Mouse (Mus musculus) liver, embryonic 14.5 days (tissue): ENCODE data around the gene Gstp3. TPM values are rescaled to one million over a fixed set of nuclear protein-coding genes. Genes with fewer than 3 reads are reported as not detected.
"Not testable (repeated sequence)": the region's sequence is repeated elsewhere in the genome, so short reads cannot be mapped to it uniquely, and the experiment has no call there.

Experiments used
- ATAC-seq: fragments of 200-750 bp; cut with Nextera tagmentation; 2 replicates; pipeline ENCODE4 v1.8.0; 2017; ENCODE audit warnings: moderate number of reproducible peaks, mild to moderate bottlenecking, moderate library complexity; ENCODE audit not compliant: insufficient read depth
- DNase-seq, 3 experiments: peaks; one replicate each; pipeline ENCODE4 v3.0.0-alpha.2; 2012 to 2013; ENCODE audit warnings: low read depth in 3 of 3, low spot score in 3 of 3
- H3K27ac ChIP-seq: fragments of 300-500 bp; sonication (generic); 2 replicates; pipeline ENCODE4 v1.5.1; 2014; ENCODE audit warnings: moderate library complexity, mild to moderate bottlenecking, control low read depth, inconsistent platforms
- H3K27me3 ChIP-seq: fragments of 300-500 bp; sonication (generic); 2 replicates; pipeline ENCODE4 v1.6.1; 2014; ENCODE audit warnings: mild to moderate bottlenecking, low read length, moderate library complexity; ENCODE audit not compliant: control insufficient read depth, insufficient read depth
- H3K36me3 ChIP-seq: fragments of 300-500 bp; sonication (generic); replicated peaks from 2 replicates; pipeline ENCODE4 v1.6.1; 2014; ENCODE audit warnings: low read depth; ENCODE audit not compliant: control insufficient read depth, insufficient read depth
- H3K4me1 ChIP-seq, 2 experiments: fragments of 200-500 bp in 1 of 2; fragments of 300-500 bp in 1 of 2; sonication (generic) in 1 of 2; replicated peaks; 2 replicates each; pipeline ENCODE4 v1.6.1; 2012 to 2014; ENCODE audit warnings: antibody characterized with exemption in 1 of 2, inconsistent platforms in 1 of 2, low read length in 1 of 2; ENCODE audit not compliant: control insufficient read depth in 2 of 2, insufficient read depth in 2 of 2
- H3K4me2 ChIP-seq: fragments of 300-500 bp; sonication (generic); 2 replicates; pipeline ENCODE4 v1.6.1; 2014; ENCODE audit warnings: low read depth, mild to moderate bottlenecking, control low read depth, moderate library complexity
- H3K4me3 ChIP-seq, 2 experiments: fragments of 200-500 bp in 1 of 2; fragments of 300-500 bp in 1 of 2; sonication (generic) in 1 of 2; 2 replicates each; pipeline ENCODE4 v1.5.1; 2012 to 2014; ENCODE audit warnings: low read depth in 2 of 2, low read length in 2 of 2, mild to moderate bottlenecking in 2 of 2, control low read depth in 1 of 2, inconsistent platforms in 1 of 2, moderate library complexity in 1 of 2; ENCODE audit not compliant: insufficient read depth in 1 of 2
- H3K9ac ChIP-seq: fragments of 300-500 bp; sonication (generic); replicated peaks from 2 replicates; pipeline ENCODE4 v1.6.1; 2014; ENCODE audit warnings: mild to moderate bottlenecking, control low read depth, moderate library complexity
- H3K9me3 ChIP-seq: fragments of 300-500 bp; sonication (generic); 2 replicates; pipeline ENCODE4 v1.6.1; 2016; ENCODE audit warnings: low read length, mixed read lengths; ENCODE audit not compliant: control insufficient read depth
- CTCF ChIP-seq: IDR thresholded peaks from 2 replicates; pipeline ENCODE4 v1.5.1; 2016; ENCODE audit warnings: antibody characterized with exemption, low read depth, control low read depth
- EP300 ChIP-seq: IDR thresholded peaks from 2 replicates; pipeline ENCODE4 v1.6.1; 2016; ENCODE audit warnings: antibody characterized with exemption, low read depth
- WGBS: fragments of 180-500 bp; shearing (Covaris S2); extraction: QIAGEN DNeasy Blood & Tissue Kit; methylation state at CpG from one replicate; pipeline ENCODE4 v1.1.7; 2014; ENCODE audit not compliant: insufficient replicate concordance; 5-methylcytosine and 5-hydroxymethylcytosine counted together
- polyA plus RNA-seq, 2 experiments: library from polyadenylated mRNA; depleted of rRNA in 1 of 2; stranded (reverse) in 1 of 2; unstranded in 1 of 2; fragments of >200 nt; fragmentation: Nextera tagmentation in 1 of 2; extraction: Ambion mirVana in 1 of 2; gene quantifications; 2 replicates each; pipeline versions ENCODE4 v1.2.1 to v1.2.3; 2012 to 2014

The Gstp3 gene
- polyA plus RNA-seq, 2 experiments = 69.6 to 78.5 TPM

DNA sequence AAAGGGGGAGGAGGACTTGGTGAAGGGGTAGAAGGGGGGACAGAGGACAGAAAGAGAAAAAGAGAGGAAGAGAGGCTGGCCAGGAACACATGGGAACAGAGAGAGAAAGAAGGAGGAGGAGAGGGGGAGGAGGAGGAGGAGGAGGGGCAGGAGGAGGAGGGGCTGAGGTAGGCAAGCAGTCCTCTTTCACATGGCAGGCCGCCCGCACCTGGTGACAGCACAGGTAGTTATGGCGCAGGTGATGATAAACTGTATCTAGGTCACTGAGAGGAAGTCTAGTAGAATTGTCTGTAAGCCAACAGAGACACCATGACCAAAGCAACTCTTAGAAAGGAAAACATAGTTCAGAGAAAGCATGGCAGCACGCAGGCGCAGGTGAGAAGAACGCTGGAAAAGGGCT, 12.0 kb upstream of the Gstp3 start:
- TF ChIP-seq CTCF (no peak), EP300 (no peak)
- WGBS = 79% methylated on average over 6 of the region's 6 CpGs
- no peak for ATAC-seq
- Histone ChIP-seq H3K9me3 (no peaks in the 10 kb centered on the region), H3K36me3 (no peaks in the 10 kb centered on the region), H3K4me3 (no peak overlapping the region), H3K4me1 (peaks cover 2 to 9% of the 10 kb centered on the region in 2 experiments; a peak in 1 of 4 replicates), H3K27ac (no peak overlapping the region), H3K27me3 (no peaks in the 10 kb centered on the region), H3K9ac (no peak overlapping the region), H3K4me2 (no peak overlapping the region)
- DNase-seq = no peak

DNA sequence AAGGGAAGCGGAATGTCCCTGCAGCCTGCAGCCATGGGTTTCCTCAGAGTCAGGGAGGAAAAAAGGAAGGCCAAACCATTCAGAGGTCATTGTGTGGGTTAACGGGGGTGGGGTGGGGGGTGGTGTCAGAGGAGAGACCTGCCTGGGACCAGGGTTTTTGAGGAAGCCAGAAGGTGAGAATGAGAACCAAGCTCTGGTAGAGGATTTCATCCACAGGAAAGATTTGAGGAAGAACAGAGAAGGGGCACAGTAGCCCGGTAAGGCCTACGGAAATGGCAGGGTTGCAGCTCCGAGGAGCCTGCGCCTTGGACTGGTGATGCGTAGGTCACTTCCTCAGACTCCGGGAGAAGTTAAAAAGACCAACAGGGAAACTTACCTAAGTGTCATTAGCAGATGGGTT, 11.4 kb upstream of the Gstp3 start:
- TF ChIP-seq CTCF = no peak
- TF ChIP-seq EP300 = no peak
- H3K27me3 ChIP-seq = no peaks in the 10 kb centered on the region
- H3K4me2 ChIP-seq = no peak overlapping the region
- H3K9ac ChIP-seq = no peak overlapping the region
- H3K4me1 ChIP-seq = peaks cover 2 to 9% of the 10 kb centered on the region in 2 experiments; a peak in 1 of 4 replicates
- H3K27ac ChIP-seq = no peak overlapping the region
- no peak overlapping the region for H3K4me3 ChIP-seq
- no peaks in the 10 kb centered on the region for H3K36me3 ChIP-seq
- DNase-seq = no peak
- ATAC-seq = 0 out of 2 replicates have a peak, but pooled peaks have one; percentile 23
- WGBS = 42% methylated on average over 8 of the region's 8 CpGs
- H3K9me3 ChIP-seq = no peaks in the 10 kb centered on the region

DNA sequence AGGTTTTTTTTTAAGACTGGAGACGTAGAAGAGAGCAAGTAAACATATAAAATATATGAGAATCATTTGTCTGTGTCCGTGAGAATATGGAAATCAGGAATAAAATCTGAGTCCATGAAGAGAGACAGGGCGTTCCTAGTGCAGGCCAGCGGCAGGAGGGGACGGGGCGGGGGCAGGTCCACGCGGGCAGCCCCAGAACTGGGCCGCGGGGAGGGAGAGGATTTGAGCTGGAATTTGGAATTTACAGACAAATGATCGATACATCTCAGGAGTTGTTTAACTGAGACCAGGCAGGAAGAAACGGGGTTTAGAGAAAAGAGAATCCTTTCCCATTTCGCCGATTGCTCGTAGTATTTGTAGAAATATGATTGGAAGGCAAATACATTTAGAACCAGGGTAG, 10.9 kb upstream of the Gstp3 start:
- Histone ChIP-seq H3K27me3 (no peaks in the 10 kb centered on the region), H3K36me3 (no peaks in the 10 kb centered on the region), H3K27ac (no peak overlapping the region), H3K9me3 (no peaks in the 10 kb centered on the region), H3K4me3 (no peak overlapping the region), H3K4me1 (peaks cover 2 to 9% of the 10 kb centered on the region in 2 experiments; a peak in 1 of 4 replicates), H3K9ac (no peak overlapping the region), H3K4me2 (no peak overlapping the region)
- TF ChIP-seq CTCF (no peak), EP300 (no peak)
- 55% methylated on average over 15 of the region's 15 CpGs for WGBS
- DNase-seq (no peak), ATAC-seq (no peak)

DNA sequence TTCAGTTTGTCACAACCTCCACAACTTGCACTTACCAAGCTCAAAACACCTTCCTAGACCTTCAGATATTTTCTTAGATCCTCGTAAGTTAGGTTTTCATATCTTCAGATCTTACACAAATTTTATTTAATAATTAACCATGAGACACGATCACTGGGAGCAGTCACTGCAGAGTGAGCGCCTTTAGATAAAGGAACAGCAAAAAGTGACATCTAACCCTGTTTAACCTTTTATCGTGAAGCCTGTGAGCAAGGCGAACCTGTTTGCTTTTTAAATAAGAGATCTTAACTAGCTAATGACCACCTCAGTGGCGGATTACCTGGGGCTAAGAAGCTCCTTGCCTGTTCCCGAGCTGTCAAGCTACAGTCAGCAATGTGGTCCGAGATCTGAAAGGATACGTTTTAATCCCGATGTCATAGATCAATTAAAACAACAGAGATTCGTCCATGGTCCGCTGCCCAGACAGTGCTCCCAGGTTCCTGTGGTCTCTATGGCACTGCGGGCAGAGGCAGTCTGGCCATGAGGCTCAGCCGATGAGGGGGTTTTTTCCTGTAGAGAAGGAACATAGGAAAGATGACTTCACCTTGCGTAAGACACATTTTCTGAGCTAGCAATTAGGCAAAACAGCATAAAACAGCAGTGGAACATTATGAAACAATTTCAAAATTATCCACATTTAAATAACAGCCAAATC, 9.5 kb upstream of the Gstp3 start:
- TF ChIP-seq EP300 = no peak
- no peak for TF ChIP-seq CTCF
- Histone ChIP-seq H3K9ac (no peak overlapping the region), H3K4me2 (no peak overlapping the region), H3K27ac (peak overlapping the region; percentile 28), H3K4me1 (peaks cover 2 to 9% of the 10 kb centered on the region in 2 experiments; a peak in 1 of 4 replicates), H3K9me3 (no peaks in the 10 kb centered on the region), H3K36me3 (no peaks in the 10 kb centered on the region), H3K27me3 (no peaks in the 10 kb centered on the region), H3K4me3 (no peak overlapping the region)
- no peak for DNase-seq
- no peak for ATAC-seq
- 65% methylated on average over 15 of the region's 15 CpGs for WGBS

DNA sequence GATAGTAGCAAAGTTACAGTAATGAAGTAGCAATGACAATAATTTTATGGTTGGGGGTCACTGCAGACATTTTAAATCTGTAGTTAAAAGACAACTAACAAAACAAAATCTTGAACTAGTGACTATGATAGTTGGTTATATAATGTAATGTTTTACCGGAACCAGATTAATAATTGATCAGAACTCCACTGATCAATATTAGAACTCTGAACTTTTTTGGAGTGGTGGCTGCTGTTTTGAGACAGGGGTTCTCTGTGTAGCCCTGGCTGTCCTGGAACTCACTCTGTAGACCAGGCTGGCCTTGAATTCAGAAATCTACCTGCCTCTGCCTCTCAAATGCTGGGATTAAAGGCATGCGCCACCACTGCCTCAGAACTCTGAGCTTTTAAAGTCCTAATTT, 8.9 kb upstream of the Gstp3 start:
- H3K36me3 ChIP-seq, DNase-seq, H3K4me1 ChIP-seq, H3K4me3 ChIP-seq, H3K27me3 ChIP-seq, H3K4me2 ChIP-seq, ATAC-seq, H3K9me3 ChIP-seq, H3K9ac ChIP-seq: not testable (repeated sequence)
- 77% methylated on average over 2 of the region's 2 CpGs for WGBS
- H3K27ac ChIP-seq = peak overlapping the region; percentile 28
